Mouse (Mus musculus): ENCODE results near the gene Olfr1395.

Olfr1395 gene

DNA sequence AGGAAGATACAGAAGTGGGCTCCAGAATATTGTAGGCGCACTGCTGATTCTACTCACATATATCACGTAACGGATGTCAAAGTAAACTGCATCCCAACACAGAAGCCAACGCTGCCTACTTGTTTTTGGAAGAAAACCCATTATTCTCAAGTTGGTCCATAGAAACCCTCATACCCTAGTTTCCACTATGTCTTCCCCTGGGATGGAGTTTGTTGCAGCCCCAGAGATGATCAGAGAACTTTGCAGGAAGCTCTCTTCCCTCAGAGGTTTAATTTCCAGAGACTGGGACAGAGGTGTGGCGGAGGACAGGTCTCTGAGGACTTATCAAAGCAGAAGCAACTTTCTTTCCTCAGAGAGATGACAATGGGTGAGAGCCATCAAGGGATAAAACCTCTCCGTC, at the start of gene Olfr1395:
Gene Olfr1395, plus strand, starts transcription at position 301 of the 400 bp plus-strand sequence.
- DNase-seq (ENCODE audit: extremely low read depth, low read depth, low spot score), result no peak

DNA sequence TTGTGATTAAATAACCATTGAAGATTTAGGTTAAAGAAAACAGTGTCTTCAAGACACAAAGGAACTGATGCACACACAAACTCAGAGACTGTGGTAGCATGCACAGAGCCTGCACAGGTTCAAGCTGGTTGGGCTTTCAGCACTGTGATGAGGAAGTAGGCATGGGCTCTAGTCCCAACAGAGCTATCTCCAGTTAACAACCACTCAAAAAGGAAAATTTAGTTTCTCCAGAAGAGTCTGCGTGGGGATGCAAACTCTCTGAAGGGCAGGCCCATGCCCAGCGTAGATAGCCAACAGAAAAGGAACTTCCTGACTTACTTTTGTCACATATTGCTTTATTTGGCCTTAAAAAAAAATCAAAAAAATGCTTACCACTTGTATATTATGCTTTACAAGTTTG, 49.3 kb upstream of the Olfr1395 start:
- no peak for DNase-seq (ENCODE audit: extremely low read depth, low read depth, low spot score)

DNA sequence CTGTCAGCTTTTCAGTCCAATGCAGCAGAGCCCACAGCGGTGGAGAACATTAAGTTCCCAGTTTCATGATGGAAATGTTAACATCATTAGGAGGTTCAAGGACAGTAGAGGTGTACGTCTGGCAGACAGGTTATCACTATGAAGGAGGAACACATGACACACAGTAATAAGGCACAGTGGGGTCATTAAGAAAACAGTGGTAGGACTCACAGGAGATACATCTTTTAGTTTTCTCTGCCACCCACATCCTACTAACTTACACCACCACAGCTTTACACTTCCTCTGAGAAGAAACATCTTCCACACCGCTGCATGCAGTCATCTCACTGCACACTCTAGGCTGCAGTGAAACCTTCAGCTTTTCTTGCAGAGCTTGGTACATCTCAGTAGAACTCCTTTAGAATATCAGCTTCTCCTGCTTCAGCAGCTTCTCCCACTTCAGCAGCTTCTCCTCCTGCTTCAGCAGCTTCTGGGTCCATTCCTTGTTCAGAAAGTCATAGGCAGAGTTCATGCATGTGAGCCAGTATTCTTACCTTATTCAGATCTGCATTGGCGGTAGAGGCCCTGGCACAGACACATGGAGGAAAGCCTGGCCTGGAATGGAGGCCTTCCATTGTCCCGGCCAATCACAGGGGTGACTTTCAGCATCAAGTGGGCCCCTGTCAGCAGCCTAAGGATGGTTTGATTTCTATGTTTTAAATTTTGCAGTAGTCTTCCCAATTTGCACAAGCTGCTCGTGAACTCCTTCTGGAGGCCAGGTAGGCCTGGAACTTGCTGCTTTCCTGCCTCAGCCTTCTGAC, 48.0 kb upstream of the Olfr1395 start:
- DNase-seq (ENCODE audit: extremely low read depth, low read depth, low spot score), result no peak

GRCm38 (mm10) chr11:49095367-49095766, 46.7 kb upstream of the Olfr1395 start:
- no peak for DNase-seq (ENCODE audit: extremely low read depth, low read depth, low spot score)

DNA sequence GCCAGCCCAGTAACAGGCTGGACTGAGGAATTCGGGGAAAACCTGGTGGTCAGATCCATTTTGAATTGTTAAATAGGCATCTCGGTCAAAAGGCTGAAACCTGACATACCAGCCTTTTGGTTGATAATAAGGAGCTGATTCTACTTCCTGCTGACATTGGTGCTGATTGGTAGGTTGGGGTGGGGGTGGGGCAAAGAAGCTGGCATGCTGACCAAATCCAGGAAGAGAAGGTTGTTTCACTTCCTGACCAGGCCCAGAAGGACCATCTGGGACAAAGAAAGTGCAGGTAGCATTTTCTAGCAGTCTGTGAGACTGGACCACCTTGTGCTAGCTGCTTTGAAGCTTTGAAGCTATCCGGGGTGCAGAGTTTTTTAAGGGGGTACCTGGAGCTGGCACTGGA, 41.7 kb upstream of the Olfr1395 start:
- no peak for DNase-seq (ENCODE audit: extremely low read depth, low read depth, low spot score)

DNA sequence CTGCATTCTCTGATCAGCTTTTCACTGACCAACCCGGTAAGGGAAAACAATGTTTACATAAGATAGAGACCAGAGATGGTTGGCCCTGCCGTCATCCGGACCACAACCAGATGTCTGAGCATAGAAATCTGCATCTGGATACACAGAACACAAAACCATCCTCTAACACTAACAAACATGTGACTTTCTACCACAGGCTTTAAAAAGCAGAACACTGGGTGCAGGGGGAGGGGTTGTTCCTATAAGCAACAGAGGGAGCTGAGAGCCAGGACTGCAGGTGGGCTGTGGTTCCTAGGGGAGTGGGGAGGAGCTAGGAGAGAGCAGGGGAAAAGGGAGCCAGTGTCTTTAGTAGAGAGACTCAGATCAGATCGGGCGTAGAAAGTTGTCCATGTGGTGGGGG, 40.6 kb upstream of the Olfr1395 start:
- no peak for DNase-seq (ENCODE audit: extremely low read depth, low read depth, low spot score)

GRCm38 (mm10) chr11:49103047-49103693, 38.9 kb upstream of the Olfr1395 start:
- no peak for DNase-seq (ENCODE audit: extremely low read depth, low read depth, low spot score)

- DNase-seq (ENCODE audit: extremely low read depth, low read depth, low spot score), result no peak
Measured at GRCm38 (mm10) chr11:49105752-49106151, 36.3 kb upstream of the Olfr1395 start.

GRCm38 (mm10) chr11:49107650-49108537, 34.2 kb upstream of the Olfr1395 start:
- DNase-seq (ENCODE audit: extremely low read depth, low read depth, low spot score), result no peak

GRCm38 (mm10) chr11:49108833-49109232, 33.2 kb upstream of the Olfr1395 start:
- no peak for DNase-seq (ENCODE audit: extremely low read depth, low read depth, low spot score)

DNA sequence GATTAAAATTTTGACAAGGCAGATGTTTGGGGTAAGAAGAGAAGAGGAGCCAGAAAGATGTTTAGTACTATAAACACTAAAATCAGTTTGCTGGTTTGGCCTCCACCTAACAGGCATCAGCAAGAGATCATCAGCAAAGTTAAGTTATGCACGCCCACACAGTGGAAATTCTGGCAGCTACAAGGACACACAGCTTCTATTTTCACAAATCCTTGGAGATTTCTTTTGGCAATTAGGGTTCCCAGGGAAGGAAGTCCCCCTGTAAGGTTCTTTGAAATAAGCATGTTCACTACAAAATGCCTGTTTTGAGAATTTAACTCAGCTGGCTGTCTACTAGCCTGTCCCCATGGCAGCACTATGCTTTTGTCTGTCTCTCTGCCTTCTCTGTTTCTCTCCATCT, 31.1 kb upstream of the Olfr1395 start:
- DNase-seq (ENCODE audit: extremely low read depth, low read depth, low spot score), result no peak

GRCm38 (mm10) chr11:49112624-49113219, 29.4 kb upstream of the Olfr1395 start:
- DNase-seq (ENCODE audit: extremely low read depth, low read depth, low spot score), result no peak

DNA sequence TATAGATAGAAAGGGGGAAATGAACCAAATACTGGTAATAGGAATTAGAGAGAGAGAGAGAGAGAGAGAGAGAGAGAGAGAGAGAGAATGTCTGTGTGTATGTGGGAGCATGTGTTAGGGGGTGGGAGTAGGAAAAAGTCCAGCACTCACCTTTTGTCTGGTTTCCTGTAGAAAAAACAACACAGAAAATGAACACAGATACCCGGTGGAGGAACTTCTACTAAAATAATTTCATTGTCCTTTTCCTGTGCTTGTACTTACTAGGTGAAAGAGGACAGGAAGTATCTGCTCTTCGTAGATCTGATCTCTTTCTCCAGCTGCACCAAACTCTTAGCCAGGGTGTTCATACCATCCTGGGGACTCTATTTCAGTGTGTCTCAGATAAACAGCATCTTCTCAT, 27.9 kb upstream of the Olfr1395 start:
- DNase-seq (ENCODE audit: extremely low read depth, low read depth, low spot score), result no peak

DNA sequence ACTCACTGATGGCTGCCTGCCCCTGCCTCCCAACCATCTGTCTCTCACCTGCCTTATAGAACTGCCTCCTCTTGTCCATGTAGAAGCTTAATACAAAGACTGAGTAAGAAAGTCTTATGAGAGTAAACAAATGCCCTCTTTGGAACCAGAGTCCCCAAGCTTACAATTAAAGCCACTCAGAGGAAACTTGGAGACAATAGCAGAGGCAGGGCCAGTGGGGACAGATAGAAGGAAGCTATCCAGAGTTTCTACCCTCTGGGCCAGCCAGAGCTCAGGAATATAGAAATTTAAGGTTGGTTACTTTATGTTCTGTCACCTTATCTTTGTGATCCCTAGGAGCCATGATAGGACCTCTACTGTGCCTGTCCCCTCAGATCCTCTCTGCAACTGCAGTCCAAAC, 27.3 kb upstream of the Olfr1395 start, which contains the start of gene Olfr1396:
Gene Olfr1396, minus strand, starts transcription at position 101 of the 400 bp plus-strand sequence.
- DNase-seq (ENCODE audit: extremely low read depth, low read depth, low spot score), result no peak

- no peak for DNase-seq (ENCODE audit: extremely low read depth, low read depth, low spot score)
Measured at GRCm38 (mm10) chr11:49119635-49120034, 22.4 kb upstream of the Olfr1395 start.

GRCm38 (mm10) chr11:49124169-49124568, 17.9 kb upstream of the Olfr1395 start:
- DNase-seq (ENCODE audit: extremely low read depth, low read depth, low spot score), result no peak

- no peak for DNase-seq (ENCODE audit: extremely low read depth, low read depth, low spot score)
Measured at GRCm38 (mm10) chr11:49154077-49154476, 12.0 kb downstream of the Olfr1395 start, which contains the start of gene Olfr1394. Gene Olfr1394, plus strand, starts transcription at chr11:49154377.

GRCm38 (mm10) chr11:49156821-49157814, 15.0 kb downstream of the Olfr1395 start:
- DNase-seq (ENCODE audit: extremely low read depth, low read depth, low spot score), result no peak

DNA sequence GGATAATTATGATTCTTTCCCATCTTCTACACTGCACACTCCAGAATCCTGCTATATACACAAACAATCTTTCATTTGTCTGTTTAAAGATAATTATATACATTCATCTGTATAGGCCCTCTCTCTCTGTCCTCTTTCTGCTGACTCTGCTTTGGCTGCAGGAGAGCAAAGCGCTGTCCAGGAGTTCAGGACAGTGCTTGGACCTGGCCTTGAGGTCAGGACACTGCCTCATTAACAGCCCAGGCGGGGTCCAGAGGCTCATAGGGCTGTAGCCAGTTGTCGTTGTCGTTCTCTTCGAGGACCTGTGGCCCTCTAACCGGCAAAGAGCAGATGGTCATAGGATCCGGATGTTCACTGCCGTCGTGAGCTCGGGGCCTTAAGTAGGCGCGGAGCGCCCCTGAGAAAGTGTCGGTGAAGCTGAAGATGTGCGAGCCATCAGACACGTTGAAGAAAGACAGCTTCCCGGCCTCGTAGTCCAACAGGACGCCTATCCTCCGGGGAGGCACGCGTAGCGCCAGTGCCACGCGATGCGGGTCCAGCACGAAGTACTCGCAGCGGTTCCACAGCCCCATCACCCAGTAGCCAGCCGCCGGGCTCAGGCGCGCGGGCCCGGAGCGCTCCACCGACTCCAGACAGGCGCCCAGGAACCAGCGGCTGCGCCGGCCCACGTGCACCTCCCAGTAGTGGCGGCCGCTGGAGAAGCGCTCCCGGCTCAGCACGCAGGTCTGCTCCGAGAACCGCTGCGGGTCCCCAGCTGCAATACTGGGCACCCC, 27.0 kb downstream of the Olfr1395 start:
- DNase-seq (ENCODE audit: extremely low read depth, low read depth, low spot score), result no peak

Measured in fat pad, adult 2 months (tissue).